Mouse (Mus musculus) spleen, adult 2 months (tissue): ENCODE results near the gene Mical2.

ENCODE experiments used
- CTCF ChIP-seq: fragments of 200-500 bp; IDR thresholded peaks from 2 replicates; pipeline ENCODE4 v1.5.1; 2011; ENCODE audit warnings: mild to moderate bottlenecking, inconsistent platforms; ENCODE audit not compliant: insufficient read depth, insufficient read length, insufficient replicate concordance; ENCODE audit errors: extremely low read depth
- POLR2A ChIP-seq: fragments of 200-500 bp; IDR thresholded peaks from 2 replicates; pipeline ENCODE4 v1.6.1; 2011; ENCODE audit warnings: low read depth, low read length, inconsistent platforms

DNA sequence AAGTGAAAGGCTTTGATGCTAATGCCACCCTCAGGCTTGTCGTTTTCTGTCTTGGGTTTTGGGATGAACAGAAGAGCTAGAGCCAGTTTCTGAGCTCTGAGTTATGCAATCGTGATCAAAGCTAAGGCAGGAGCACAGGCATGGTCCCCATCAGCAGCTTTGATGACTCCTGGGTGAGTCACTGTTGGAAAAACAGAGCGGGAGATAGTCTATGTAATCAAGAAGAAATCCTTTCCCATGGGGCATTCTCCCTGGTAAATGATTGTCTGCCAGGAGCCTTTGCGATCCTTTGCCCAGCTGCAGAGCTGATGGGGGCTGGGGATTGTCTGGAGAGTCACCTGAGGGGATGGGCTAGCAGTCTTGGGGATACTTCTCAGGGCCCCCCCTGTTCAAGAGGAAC is 23.5 kb upstream of the Mical2 start:
- TF ChIP-seq CTCF (no peak), POLR2A (no peak)
